Mouse (Mus musculus) kidney, postnatal 36 days (tissue): Measurements from ENCODE around the gene Olfr1475.
"Not testable (repeated sequence)": the region's sequence is repeated elsewhere in the genome, so short reads cannot be mapped to it uniquely, and the experiment has no call there.

Source experiments
- DNase-seq, 2 experiments: peaks; one replicate each; pipeline ENCODE4 v3.0.0; 2021 to 2022; ENCODE audit warnings: mixed read lengths in 2 of 2

Gene Olfr1475

GRCm38 (mm10) chr19:13480096-13480495, at the start of gene Olfr1475:
Olfr1475 (minus strand) TSS chr19:13480196.
- DNase-seq = no peak

GRCm38 (mm10) chr19:13527613-13528012, 47.6 kb upstream of the Olfr1475 start, which contains the start of gene Olfr1480:
Olfr1480 (plus strand) TSS chr19:13527913.
- DNase-seq = no peak

- no peak for DNase-seq
These were observed 20.2 kb upstream of the Olfr1475 start, which contains the start of gene Olfr1477 for GRCm38 (mm10) chr19:13500246-13500645. Olfr1477 (plus strand) TSS chr19:13500546.

- not testable (repeated sequence) for DNase-seq
These were observed 10.7 kb downstream of the Olfr1475 start, which contains the start of gene Olfr1474 for GRCm38 (mm10) chr19:13469265-13469664. Olfr1474 (plus strand) TSS chr19:13469565.

GRCm38 (mm10) chr19:13455986-13456385, 24.0 kb downstream of the Olfr1475 start, which contains the start of gene Olfr1472:
Olfr1472 (minus strand) TSS chr19:13456086.
- DNase-seq = no peak

GRCm38 (mm10) chr19:13443109-13443508, 36.9 kb downstream of the Olfr1475 start, which contains the start of gene Olfr1471:
Olfr1471 (plus strand) TSS chr19:13443409.
- not testable (repeated sequence) for DNase-seq
